Mouse (Mus musculus): ENCODE measurements around the gene Ltf.

DNA sequence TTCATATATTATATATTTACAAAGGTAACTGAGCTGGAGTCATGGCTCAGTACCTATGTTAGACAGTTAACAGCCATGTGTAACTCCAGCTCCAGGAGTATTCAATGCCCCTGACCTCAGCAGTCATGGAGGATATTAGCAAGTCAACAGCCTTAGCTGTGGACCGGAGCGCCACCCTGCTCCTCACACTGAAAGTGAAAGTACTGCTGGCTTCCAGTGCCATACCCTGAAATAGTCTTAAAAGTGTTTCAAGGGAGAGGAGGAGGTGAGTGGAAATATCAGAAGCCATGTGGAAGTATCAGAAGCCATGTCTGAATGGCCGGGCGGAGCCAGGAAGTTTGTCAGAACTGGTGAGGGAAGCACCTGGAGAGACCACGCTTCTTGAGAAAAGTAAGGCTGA is 28.2 kb downstream of the Ltf start:
- TF ChIP-seq CTCF (IDR thresholded peaks at IDR 0.05; ENCODE audit: borderline replicate concordance, control insufficient read depth, extremely low read depth, insufficient read depth, low read length, poor library complexity), result no peak
- no peak for TF ChIP-seq POLR2A (IDR thresholded peaks at IDR 0.05; ENCODE audit: control insufficient read depth, extremely low read depth, insufficient read depth, low read length, poor library complexity)

All from thymus, adult 2 months (tissue).